Mouse (Mus musculus): ENCODE data around the gene Fam168b.

GRCm38 (mm10) chr1:34883776-34884175 is 40.9 kb upstream of the Fam168b start:
- TF ChIP-seq FOSL1 (IDR thresholded peaks at IDR 0.05; ENCODE audit: insufficient read depth, low read length, poor library complexity, severe bottlenecking), result no peak
- TF ChIP-seq CTCF (IDR thresholded peaks at IDR 0.05; ENCODE audit: control insufficient read depth, insufficient read depth, insufficient read length), result no peak
- TF ChIP-seq MYOG (IDR thresholded peaks at IDR 0.05; ENCODE audit: control insufficient read depth, extremely low read depth, insufficient read length), result no peak
- TF ChIP-seq MYOD1 (IDR thresholded peaks at IDR 0.05; ENCODE audit: control insufficient read depth, insufficient read length, low read depth), result no peak
- TF ChIP-seq MAX (IDR thresholded peaks at IDR 0.05), result no peak
- TF ChIP-seq USF1 (IDR thresholded peaks at IDR 0.05; ENCODE audit: low read depth), result no peak
- no peak for TF ChIP-seq CEBPB (IDR thresholded peaks at IDR 0.05; ENCODE audit: low read depth)

Data from C2C12 (cell line).